Mouse (Mus musculus) T-helper 1 cell (primary cell): ENCODE results near the gene Oasl2.
"Not testable (repeated sequence)": the region's sequence is repeated elsewhere in the genome, so short reads cannot be mapped to it uniquely, and the experiment has no call there.

Source experiments
- in situ Hi-C: fragments of 300-600 bp; cut with MboI, MseI; formaldehyde crosslinking; loops from one replicate; pipeline ENCODE4 v1.15.1; 2025; ENCODE audit warnings: high pct_unique_total_duplicates

The Oasl2 gene

DNA sequence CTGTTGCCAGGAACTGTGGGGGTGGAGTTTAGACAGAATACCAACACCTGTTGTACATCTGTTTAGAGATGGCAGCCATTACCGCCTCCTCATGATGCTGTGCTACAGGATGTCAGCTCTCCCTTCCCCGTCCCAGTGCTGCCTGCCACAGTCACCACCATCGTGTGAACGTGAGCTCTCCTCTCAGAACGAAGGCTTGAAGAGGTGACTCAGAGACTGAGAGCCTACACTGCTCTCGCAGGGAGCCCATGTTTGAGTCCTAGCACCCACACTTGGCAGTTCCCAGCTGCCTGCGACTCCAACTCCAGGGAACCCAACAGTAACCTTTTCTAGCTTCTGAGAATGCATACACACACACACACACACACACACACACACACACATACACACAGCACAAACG is 18.1 kb downstream of the Oasl2 start:
- in situ Hi-C loops = no loop called here

- in situ Hi-C loops = no loop called here
Measured at GRCm38 (mm10) chr5:114915854-114916253, 19.1 kb downstream of the Oasl2 start.

DNA sequence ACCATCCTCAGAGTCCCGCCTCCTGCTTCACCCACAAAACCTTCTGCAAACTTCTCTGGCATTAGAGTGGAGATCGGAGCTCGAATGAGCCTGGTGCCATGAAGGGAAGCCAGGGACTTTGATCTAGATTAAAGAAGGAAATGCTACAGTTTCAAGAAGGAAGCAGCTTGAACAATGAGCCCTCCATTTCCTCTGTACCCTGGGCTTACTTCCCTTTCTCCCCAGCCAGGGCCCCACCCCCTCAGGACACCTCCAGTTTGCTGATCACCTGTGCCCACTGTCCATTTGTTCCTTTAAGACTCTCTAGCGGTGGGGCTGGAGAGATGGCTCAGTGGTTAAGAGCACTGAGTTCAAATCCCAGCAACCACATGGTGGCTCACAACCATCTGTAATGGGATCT is 20.0 kb downstream of the Oasl2 start:
- in situ Hi-C loops = no loop called here

DNA sequence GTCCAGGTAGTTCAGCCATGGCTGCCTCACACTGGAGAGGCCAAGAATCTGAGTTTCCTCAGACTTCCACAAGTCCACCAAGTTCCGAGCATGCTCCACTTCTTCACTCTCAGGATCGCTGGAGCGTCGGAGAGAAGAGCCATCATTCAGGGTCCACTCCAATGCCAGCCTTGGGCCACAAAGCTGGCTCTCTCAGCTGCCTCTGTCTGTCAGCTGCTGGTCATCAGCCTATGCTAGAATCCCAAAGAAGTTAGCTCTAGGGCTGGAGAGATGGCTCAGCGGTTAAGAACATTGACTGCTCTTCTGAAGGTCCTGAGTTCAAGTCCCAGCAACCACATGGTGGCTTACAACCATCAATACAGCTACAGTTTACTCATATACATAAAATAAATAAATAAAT is 20.6 kb downstream of the Oasl2 start:
- in situ Hi-C loops = not testable (repeated sequence)

GRCm38 (mm10) chr5:114921551-114922365 is 25.0 kb downstream of the Oasl2 start:
- in situ Hi-C loops = no loop called here

GRCm38 (mm10) chr5:114922366-114922731 is 25.6 kb downstream of the Oasl2 start:
- in situ Hi-C loops = no loop called here

DNA sequence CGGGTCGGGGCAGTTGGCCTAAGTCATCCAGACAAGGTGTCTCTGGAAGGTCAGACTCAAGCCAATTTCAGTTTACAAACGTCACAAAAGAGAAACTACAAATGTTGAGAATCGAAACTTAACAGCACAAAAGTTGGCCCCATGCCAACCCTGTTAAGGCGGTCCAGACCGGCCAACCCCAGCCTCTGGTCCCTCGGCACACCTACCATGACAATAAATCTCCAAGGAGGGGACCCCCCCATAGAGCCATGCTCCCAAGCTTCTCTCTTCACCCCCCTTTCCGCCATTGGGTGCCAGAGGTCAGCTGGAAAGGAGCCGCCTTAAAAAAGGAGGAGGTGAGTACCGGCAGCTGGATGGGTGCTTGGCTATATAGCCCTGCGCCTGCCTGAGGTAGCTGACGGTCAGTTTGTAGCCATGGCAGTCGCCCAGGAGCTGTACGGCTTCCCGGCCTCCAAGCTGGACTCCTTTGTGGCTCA is 26.3 kb downstream of the Oasl2 start, which contains the start of gene Oasl1:
Gene Oasl1 (plus strand): TSS at position 243 of the 476 bp plus-strand sequence.
- in situ Hi-C loops = no loop called here

GRCm38 (mm10) chr5:114926153-114926684 is 29.5 kb downstream of the Oasl2 start:
- in situ Hi-C loops = no loop called here

- in situ Hi-C loops = no loop called here
Measured at GRCm38 (mm10) chr5:114926753-114927152, 30.0 kb downstream of the Oasl2 start.

DNA sequence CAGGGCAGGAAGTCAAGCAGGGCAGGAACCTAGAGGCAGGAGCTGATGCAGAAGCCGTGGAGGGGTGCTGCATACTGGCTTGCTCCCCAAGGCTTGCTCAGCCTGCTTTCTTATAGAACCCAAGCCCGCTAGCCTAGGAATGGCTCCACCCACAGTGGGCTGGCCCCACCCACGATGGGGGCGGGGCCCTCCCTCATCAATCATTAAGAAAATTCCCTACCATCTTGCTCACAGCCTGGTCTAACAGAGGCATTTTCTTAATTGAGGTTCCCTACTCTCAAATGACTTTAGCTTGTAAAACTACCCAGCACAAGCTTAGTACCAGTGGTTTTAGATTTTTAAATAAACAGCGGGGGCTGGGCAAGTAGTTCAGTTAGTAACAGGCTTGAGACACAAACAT is 34.9 kb downstream of the Oasl2 start:
- in situ Hi-C loops = no loop called here

DNA sequence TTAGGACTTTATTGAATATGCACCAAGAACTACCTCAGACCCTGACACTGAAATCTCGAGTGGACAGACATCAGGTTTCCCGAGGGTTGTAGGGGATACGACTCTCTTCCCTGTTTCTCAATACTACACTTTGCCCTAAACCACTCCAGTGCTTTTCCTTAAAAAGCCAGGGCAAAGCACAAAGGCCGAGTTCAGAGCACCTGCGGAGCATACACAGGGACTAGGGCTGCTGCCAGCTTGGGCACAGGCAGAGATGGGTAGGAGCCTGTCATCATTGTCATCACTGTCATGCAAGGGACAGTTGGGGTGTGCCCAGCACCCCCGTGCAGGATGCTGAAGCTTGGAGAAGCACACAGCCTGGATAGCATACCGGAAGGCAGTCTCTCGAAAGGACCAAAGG is 36.5 kb downstream of the Oasl2 start:
- in situ Hi-C loops = no loop called here

DNA sequence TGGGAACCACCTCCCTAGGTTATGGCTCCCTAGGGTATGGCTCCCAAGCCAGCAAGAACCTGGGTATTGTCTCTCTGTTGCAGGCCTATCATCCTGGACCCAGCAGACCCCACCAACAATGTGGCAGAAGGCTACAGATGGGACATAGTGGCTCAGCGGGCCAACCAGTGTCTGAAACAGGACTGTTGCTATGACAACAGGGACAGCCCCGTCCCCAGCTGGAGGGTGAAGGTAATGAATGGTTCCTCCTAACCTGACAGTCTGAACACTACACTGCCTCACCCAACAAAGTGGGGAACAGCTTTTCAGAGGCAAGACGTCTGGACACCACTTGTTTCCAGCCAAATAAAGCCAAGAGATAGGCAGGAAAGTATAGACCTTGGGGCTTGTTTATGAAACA is 39.1 kb downstream of the Oasl2 start:
- in situ Hi-C loops = no loop called here

DNA sequence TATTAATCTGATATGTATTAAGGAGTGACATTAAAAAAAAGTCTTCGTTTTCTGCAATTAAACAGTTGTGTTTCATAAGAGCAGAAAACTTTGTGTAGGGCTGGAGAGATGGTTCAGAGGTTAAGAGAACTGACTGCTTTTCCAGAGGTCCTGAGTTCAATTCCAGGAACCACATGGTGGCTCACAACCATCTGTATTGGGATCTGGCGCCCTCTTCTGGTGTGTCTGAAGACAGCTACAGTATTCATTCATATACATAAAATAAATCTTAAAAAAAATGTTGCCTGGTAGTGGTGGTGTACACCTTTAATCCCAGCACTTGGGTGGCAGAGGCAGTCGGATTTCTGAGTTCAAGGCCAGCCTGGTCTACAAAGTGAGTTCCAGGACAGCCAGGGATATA is 44.4 kb downstream of the Oasl2 start:
- in situ Hi-C loops = not testable (repeated sequence)

- in situ Hi-C loops = no loop called here
Measured at GRCm38 (mm10) chr5:114942074-114942765, 45.5 kb downstream of the Oasl2 start, which contains the start of gene 2210016L21Rik. Gene 2210016L21Rik, plus strand, starts transcription at chr5:114942158.

DNA sequence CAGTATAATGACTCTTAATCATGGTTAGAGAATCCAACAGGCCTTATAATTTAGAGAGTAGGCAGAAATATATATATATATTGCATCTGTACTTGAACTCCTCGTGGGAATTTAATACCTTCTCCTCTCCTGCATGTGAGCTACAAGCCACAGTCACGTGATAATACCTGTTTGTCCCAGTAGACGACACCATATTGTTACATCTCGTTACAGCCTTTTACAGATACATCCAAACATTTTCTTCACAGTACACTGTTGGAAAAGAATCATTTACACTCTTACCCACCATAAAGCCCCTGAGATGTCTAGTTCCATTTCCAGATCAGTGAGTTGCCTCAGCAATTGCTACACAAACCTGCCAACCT is 46.0 kb downstream of the Oasl2 start:
- in situ Hi-C loops = no loop called here

DNA sequence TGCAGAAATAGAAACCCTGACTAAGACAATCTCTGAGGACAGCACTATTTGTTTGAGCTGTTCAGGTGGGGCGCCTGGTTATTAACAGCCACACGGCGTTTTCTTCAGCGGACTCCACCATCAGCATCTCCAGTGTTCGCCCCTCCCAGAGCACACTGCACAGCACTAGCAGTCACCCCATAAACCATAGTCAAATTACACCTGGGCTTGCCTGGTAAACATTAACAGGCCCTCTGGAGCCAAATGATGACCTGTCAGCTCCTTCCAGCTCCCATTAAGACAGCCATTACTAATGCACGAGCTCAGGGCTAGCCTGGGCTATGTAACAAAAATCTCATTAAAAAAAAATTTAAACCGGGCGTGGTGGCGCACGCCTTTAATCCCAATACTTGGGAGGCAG is 48.3 kb downstream of the Oasl2 start:
- in situ Hi-C loops = no loop called here

- in situ Hi-C loops = no loop called here
Measured at GRCm38 (mm10) chr5:114948891-114949290, 52.2 kb downstream of the Oasl2 start.

DNA sequence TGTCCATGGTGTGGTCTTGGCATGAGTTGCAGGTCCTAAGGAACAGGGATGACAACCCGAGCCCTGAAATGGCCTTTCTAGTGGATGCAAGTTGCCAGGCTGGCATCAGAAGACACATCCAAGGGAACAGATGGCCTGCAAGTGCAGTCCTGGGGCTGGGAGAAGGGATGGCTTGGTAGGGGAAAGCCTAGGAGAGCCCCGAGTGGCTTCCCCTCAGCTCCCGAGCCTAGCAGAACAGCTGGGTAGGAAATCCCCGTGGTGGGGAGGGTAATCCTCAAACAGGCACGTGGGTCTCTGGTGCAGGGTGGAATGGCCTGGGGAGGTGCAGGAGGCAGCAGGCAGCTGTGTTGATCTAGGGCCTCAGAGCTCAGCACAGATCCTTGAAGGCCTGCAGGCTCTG is 52.6 kb downstream of the Oasl2 start:
- in situ Hi-C loops = no loop called here

DNA sequence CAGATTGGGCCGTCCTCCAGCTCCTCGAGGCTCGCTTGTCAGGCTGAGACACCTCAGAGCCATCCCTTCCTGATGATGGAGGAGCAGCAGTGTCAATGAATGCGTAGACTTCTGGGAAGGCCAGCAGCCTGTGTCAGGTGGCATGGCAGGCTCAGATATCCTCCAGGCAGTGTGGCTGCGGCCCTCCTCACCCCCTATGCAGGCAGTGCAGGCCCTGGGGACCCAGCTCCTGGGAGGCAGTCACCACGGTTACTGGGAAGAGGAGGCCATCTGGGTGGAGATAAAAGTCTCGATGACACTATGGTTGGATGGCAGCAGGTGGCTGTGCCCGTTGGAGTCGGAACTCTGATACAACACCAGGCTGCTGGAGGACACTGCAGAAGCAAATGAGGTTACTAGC is 53.1 kb downstream of the Oasl2 start:
- in situ Hi-C loops = no loop called here

DNA sequence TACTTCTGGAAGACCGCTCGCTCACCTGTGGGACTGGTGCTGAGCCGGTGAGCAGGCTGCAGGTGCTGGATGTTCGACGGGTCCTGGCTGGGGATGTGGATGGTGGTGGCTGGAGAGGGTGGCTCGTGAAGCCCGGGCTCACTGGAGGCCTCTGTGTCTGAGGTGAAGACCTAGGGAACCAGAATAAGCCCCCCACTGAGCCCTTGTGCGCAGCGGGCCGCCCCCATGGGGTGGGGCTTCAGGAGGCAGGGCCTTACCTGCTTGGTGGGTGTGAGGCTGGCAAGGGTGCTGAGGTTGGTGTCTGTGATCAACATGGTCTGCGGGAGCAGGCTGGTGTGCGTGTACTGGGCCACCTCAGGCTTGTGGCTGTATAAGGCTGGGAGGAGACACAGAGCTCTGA is 53.9 kb downstream of the Oasl2 start:
- in situ Hi-C loops = no loop called here

DNA sequence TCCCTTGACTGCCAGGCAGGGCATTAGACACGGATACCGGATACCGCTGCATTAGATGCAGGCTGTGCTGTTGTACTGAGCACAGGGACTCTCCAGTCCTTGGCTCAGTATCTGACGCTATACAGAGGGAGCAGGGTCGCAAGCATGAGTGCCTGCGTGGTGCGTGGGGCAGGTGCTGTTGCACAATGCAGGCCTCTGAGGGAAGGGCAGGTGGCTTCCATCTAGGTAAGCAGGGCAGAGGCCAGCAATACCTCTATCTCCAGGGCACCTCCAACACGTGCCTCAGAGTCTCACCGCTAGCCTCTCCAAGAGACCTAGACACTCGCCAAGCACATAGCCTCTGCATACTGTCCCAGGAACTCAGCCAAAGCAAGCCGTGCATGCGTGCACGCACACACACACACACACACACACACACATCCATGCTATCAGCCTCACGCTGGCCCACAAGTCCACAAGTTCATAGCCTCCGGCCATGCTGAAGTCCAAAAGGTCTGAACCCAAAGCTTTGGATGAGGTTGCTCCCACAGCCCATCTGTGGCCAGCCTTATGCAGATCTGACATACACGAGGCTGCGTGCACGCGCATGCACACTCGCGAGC is 54.6 kb downstream of the Oasl2 start:
- in situ Hi-C loops = no loop called here

- in situ Hi-C loops = no loop called here
Measured at GRCm38 (mm10) chr5:114953326-114953725, 56.6 kb downstream of the Oasl2 start.
